Mouse (Mus musculus) hindbrain, embryonic 11.5 days (tissue): ENCODE data around the gene Grrp1. TPM values are rescaled to one million over a fixed set of nuclear protein-coding genes. Genes with fewer than 3 reads are reported as not detected.

Experiments used
- ATAC-seq: fragments of 200-750 bp; cut with Nextera tagmentation; 2 replicates; pipeline ENCODE4 v1.8.0; 2017; ENCODE audit warnings: mild to moderate bottlenecking, moderate TSS enrichment, moderate library complexity; ENCODE audit not compliant: low FRiP score
- DNase-seq: peaks from one replicate; pipeline ENCODE4 v3.0.0-alpha.2; 2015; ENCODE audit warnings: low spot score
- H3K27ac ChIP-seq: fragments of 300-500 bp; sonication (generic); 2 replicates; pipeline ENCODE4 v1.5.1; 2014; ENCODE audit warnings: mild to moderate bottlenecking, low read depth, low read length
- H3K27me3 ChIP-seq: fragments of 300-500 bp; sonication (generic); 2 replicates; pipeline ENCODE4 v1.6.1; 2014; ENCODE audit warnings: mild to moderate bottlenecking, low read length, moderate library complexity, mixed read lengths; ENCODE audit not compliant: control insufficient read depth, insufficient read depth
- H3K36me3 ChIP-seq: fragments of 300-500 bp; sonication (generic); 2 replicates; pipeline ENCODE4 v1.6.1; 2014; ENCODE audit warnings: mild to moderate bottlenecking, low read length, moderate library complexity, mixed read lengths; ENCODE audit not compliant: control insufficient read depth, insufficient read depth
- H3K4me1 ChIP-seq: fragments of 300-500 bp; sonication (generic); replicated peaks from 2 replicates; pipeline ENCODE4 v1.6.1; 2014; ENCODE audit warnings: low read length, mixed read lengths; ENCODE audit not compliant: control insufficient read depth, insufficient read depth
- H3K4me2 ChIP-seq: fragments of 300-500 bp; sonication (generic); replicated peaks from 2 replicates; pipeline ENCODE4 v1.6.1; 2014; ENCODE audit warnings: mild to moderate bottlenecking, low read depth, low read length
- H3K4me3 ChIP-seq: fragments of 300-500 bp; sonication (generic); 2 replicates; pipeline ENCODE4 v1.5.1; 2014; ENCODE audit warnings: low read depth, low read length
- H3K9ac ChIP-seq: fragments of 300-500 bp; sonication (generic); 2 replicates; pipeline ENCODE4 v1.6.1; 2014; ENCODE audit warnings: low read depth, low read length
- H3K9me3 ChIP-seq: fragments of 300-500 bp; sonication (generic); 2 replicates; pipeline ENCODE4 v1.6.1; 2016; ENCODE audit warnings: low read length; ENCODE audit not compliant: control insufficient read depth
- WGBS: fragments of 180-500 bp; shearing (Covaris S2); extraction: QIAGEN DNeasy Blood & Tissue Kit; methylation state at CpG from one replicate; pipeline ENCODE4 v1.1.7; 2014; 5-methylcytosine and 5-hydroxymethylcytosine counted together
- polyA plus RNA-seq: library from polyadenylated mRNA; unstranded; fragments of >200 nt; fragmentation: Nextera tagmentation; extraction: Ambion mirVana; gene quantifications from 2 replicates; pipeline ENCODE4 v1.2.1, GENCODE M21; 2014

The Grrp1 gene
- polyA plus RNA-seq, 1 experiment from 2014 or later, result 5.1 TPM

DNA sequence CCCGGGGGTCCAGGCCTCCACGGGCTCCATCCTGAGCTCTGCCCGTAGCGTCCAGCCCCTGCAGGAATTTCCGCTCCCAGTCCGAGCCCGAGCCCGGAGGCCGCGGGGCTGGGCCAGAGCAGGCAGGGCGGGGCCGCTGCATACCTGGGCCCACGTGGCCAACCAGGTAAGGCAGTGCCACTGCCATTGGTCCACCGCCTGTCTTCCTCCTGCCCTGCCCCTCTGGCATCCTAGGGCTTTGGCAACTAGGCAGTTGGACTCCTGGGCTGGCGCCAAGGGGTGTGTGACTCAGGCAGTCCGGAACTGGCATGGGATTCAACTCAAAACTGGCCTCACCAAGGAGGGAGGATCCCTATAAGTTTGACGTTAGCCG, 15.6 kb downstream of the Grrp1 start, which contains the start of gene Cnksr1:
Gene Cnksr1 (minus strand): TSS at position 121 of the 373 bp plus-strand sequence.
- no peak within 1 kb of the TSS for H3K4me3 ChIP-seq
- no peak within 1 kb of the TSS for H3K9ac ChIP-seq
- ATAC-seq (no peak), DNase-seq (peak; percentile 11)
- H3K27me3 ChIP-seq, result peaks cover 18% of the 10 kb centered on the region
- H3K4me2 ChIP-seq, result peak within 1 kb of the TSS; percentile 19
- no peaks in the 10 kb centered on the region for H3K4me1 ChIP-seq
- no peaks in the 10 kb centered on the region for H3K9me3 ChIP-seq
- WGBS, result 3% methylated on average over 18 of the region's 18 CpGs
- no peak within 1 kb of the TSS for H3K27ac ChIP-seq
- H3K36me3 ChIP-seq, result no peaks in the 10 kb centered on the region

DNA sequence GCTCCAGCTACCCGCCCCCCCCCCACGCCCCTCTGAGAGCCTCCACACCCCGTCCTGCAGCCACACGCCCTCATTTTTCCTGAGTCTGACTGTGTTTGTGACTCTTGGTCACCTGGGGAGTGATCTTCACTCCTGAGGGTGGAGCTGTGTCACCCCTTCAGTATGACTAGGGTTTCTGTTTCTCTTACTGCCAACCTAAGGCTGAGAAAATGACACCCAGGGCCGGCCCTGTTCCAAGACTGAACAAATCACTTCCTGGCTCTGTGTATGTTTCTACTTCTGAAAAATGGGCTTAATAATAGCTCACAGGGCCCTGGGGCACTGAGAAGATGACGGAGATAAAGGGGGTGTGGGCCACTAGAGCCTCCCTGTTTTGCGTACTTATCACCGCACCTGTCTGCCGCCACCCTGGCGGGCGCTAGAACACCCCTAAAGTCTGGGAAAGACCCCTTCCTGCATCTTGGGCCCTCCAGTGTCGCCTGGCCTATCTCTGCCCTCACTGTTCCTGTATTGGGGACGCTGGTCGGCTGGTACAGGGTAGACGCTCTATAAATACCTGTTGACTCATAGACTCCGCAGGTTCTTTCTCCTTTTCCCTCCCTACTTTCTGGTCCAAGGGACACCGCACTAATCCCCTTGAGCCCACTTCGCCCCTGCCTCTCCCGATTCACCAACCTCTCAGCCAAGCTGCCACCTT, 16.2 kb downstream of the Grrp1 start:
- ATAC-seq (no peak), DNase-seq (no peak)
- Histone ChIP-seq H3K9me3 (no peaks in the 10 kb centered on the region), H3K4me2 (no peak overlapping the region), H3K27me3 (peaks cover 18% of the 10 kb centered on the region), H3K9ac (no peak overlapping the region), H3K4me1 (no peaks in the 10 kb centered on the region), H3K27ac (no peak overlapping the region), H3K4me3 (no peak overlapping the region), H3K36me3 (no peaks in the 10 kb centered on the region)
- 18% methylated on average over 19 of the region's 19 CpGs for WGBS

DNA sequence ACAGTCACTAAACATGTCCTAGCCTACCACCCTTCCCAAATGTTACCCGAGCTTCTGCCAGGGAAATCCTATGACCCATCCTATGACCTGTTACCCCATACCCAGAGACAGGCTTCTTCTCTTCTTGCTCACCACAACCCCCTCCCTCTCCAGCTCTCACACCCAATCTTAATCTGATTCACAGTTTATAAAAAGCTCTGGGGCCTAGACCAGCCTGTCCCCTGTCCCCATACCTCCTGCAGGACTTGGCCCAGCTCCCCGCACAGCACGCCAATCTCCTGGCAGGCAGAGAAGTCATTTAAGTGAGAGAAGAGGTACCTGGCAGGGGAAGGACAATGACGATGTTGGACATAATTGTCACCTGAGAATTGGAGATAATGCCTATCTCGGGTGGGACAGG, 19.0 kb downstream of the Grrp1 start:
- WGBS, result 87% methylated on average over 5 of the region's 5 CpGs
- Histone ChIP-seq H3K36me3 (no peaks in the 10 kb centered on the region), H3K4me3 (no peak overlapping the region), H3K27ac (no peak overlapping the region), H3K4me2 (no peak overlapping the region), H3K9ac (no peak overlapping the region), H3K4me1 (no peaks in the 10 kb centered on the region), H3K27me3 (peaks cover 18% of the 10 kb centered on the region), H3K9me3 (no peaks in the 10 kb centered on the region)
- ATAC-seq (no peak), DNase-seq (no peak)

DNA sequence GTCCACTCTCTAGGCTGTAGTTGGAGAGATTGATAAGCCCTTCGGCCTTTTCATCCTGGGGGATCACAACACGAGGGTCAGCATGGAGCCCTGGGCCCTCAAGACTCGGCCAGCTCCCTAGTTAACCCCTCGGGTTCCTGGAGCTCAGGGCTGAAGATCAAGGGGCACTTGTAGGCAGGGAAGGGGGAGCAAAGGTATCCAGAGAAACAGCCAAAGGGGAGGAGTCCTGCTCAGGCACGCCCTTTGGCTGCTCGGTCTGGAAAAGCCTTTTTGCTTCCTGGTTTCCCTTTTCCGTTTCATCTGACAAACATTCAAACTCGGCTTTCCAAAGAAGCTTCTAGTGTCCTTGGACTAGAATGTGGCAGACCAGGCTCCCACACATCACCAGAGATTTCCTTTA, 23.5 kb downstream of the Grrp1 start:
- Histone ChIP-seq H3K4me1 (no peaks in the 10 kb centered on the region), H3K4me3 (no peak overlapping the region), H3K4me2 (no peak overlapping the region), H3K27ac (no peak overlapping the region), H3K27me3 (no peaks in the 10 kb centered on the region), H3K36me3 (no peaks in the 10 kb centered on the region), H3K9ac (no peak overlapping the region), H3K9me3 (no peaks in the 10 kb centered on the region)
- WGBS, result 44% methylated on average over 8 of the region's 8 CpGs
- DNase-seq, result no peak
- ATAC-seq, result no peak

DNA sequence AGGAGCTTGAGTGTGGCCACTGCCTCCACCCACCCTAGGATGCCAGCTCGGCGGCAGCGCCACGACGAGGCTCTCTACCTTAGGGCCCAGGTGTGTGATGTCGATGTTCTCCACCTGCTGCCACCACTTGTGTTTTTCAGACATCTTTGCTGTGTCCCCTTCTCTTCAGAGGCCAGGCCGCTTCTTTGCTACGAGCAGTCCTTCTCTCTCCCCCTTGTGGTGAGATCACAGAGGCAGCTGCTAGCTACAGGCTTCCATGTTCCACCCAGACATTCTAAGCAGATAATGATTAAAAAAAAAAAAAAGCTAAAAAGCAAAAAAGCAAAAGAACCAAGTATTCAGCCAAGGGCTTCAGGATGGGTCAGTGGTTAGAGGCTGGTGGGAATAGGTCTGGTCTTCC, 26.7 kb downstream of the Grrp1 start, which contains the start of gene Catsper4:
Gene Catsper4 (minus strand): TSS at position 190 of the 400 bp plus-strand sequence.
- WGBS, result 76% methylated on average over 8 of the region's 8 CpGs
- Histone ChIP-seq H3K9ac (no peak within 1 kb of the TSS), H3K27ac (no peak within 1 kb of the TSS), H3K4me1 (no peaks in the 10 kb centered on the region), H3K4me2 (no peak within 1 kb of the TSS), H3K9me3 (no peaks in the 10 kb centered on the region), H3K36me3 (no peaks in the 10 kb centered on the region), H3K4me3 (no peak within 1 kb of the TSS), H3K27me3 (no peaks in the 10 kb centered on the region)
- DNase-seq (no peak), ATAC-seq (no peak)

DNA sequence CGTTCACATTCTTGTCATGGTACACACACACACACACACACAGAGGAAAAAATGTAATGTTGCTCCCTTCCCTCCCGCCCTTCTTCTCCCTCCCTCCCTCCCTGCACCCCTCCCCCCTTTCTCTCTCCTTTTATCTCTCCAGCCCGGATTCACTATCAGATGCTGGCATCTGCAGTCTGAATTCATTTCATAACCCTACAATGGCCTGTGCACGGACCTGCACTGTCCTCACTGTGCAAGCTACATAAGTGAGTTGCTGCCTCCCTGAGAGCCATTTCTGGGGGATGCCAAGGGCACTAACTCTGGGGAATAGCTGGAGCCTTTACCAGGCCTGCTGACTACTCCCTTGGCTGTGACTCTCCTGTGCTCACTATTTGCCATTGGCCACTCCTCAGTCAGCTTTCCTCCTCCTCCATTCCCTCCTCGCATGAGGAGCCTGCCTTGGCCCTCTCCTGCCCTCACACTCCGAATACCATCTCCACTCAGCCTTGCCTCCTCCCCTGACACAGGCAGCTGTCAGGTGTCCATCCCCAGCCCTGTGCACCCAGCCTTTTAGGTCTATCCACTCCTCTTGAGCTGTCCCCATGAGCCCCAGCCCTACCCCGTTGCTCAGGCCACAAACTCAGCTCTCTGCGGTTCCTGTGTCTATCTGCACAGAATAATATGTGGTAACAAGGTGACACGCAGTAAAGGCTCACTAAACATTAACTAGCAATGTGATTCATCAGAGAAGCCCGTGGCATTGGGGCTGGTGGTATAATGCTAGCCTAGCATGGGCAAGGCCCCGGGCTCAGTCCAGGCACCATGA, 30.9 kb downstream of the Grrp1 start:
- no peaks in the 10 kb centered on the region for H3K9me3 ChIP-seq
- H3K4me3 ChIP-seq, result no peak overlapping the region
- H3K4me1 ChIP-seq, result no peaks in the 10 kb centered on the region
- ATAC-seq, result no peak
- no peak overlapping the region for H3K9ac ChIP-seq
- no peaks in the 10 kb centered on the region for H3K36me3 ChIP-seq
- H3K4me2 ChIP-seq, result no peak overlapping the region
- WGBS, result 66% methylated on average over 11 of the region's 11 CpGs
- no peak overlapping the region for H3K27ac ChIP-seq
- no peak for DNase-seq
- no peaks in the 10 kb centered on the region for H3K27me3 ChIP-seq

DNA sequence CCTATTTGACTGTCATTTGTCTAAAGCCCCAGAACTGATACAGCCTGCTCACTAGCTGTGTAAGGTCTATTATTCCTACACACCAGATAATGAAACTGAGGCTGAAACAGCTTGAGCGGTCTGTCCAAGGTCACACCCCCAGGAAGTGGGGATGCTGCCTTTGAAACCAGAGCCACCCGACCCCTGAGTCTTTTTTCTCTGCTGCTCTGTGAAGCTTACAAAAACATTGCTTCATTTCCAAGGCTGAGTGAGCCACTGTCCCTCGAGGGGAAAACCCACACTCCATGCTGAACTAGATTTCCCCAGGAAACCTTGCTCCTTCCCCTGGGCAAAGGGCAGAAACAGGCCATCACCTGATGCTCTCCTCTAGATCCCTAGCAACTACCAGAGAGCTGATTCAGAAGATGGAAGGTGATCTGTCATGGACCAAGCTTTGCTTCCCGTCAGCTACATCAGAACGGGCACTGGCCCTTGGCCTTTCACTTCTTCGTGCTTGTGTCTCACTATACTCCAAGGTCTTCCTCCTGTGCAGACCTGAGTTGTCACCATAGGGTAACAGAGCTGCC, 47.3 kb downstream of the Grrp1 start:
- no peak overlapping the region for H3K27ac ChIP-seq
- no peaks in the 10 kb centered on the region for H3K4me1 ChIP-seq
- H3K9me3 ChIP-seq, result no peaks in the 10 kb centered on the region
- H3K36me3 ChIP-seq, result no peaks in the 10 kb centered on the region
- ATAC-seq (no peak), DNase-seq (no peak)
- WGBS, result 43% methylated on average over 6 of the region's 6 CpGs
- no peak overlapping the region for H3K4me2 ChIP-seq
- H3K4me3 ChIP-seq, result no peak overlapping the region
- no peak overlapping the region for H3K9ac ChIP-seq
- H3K27me3 ChIP-seq, result no peaks in the 10 kb centered on the region

DNA sequence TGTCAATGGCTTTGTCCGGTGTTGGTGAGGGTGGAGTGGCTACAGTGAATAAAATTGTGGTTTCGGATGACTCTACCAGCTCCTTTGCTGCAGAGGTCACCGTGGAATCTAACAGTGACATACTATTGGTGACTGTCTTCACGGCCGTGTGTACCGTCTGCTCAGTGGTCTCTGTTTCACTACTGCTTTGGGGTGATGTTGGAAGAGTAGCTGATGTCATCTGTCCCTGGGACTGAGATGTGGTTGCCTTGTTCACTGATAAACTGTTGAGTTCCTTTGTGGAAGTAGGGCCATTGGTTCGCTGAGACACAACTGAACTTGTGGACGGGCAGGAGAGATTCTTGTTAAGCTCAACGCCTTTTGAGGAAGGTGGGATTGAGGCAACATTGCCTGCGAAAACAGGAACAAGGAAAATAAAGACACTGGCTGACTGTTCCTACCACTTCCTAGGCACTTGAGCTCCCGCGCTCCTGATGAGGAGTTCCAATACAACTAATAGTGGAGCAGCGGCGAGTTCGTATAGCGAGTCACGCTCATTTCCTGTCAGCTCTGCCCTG, 50.5 kb downstream of the Grrp1 start:
- 88% methylated on average over 17 of the region's 17 CpGs for WGBS
- DNase-seq, result no peak
- no peak for ATAC-seq

More for the DNA sequence above, 50.5 kb downstream of the Grrp1 start:
- Histone ChIP-seq H3K4me2 (no peak overlapping the region), H3K9ac (no peak overlapping the region), H3K9me3 (no peaks in the 10 kb centered on the region), H3K27me3 (no peaks in the 10 kb centered on the region), H3K4me3 (no peak overlapping the region), H3K36me3 (no peaks in the 10 kb centered on the region), H3K27ac (no peak overlapping the region), H3K4me1 (no peaks in the 10 kb centered on the region)
